Mouse (Mus musculus): ENCODE measurements around the gene Prkg1. TPM values are rescaled to one million over a fixed set of nuclear protein-coding genes. Genes with fewer than 3 reads are reported as not detected.

Gene Prkg1
- polyA plus RNA-seq, 1 experiment from 2014 or later = 8.1 TPM

GRCm38 (mm10) chr19:31658751-31659397 is 106.0 kb downstream of the Prkg1 start:
- no peaks in the 10 kb centered on the region for H3K36me3 ChIP-seq
- H3K9me3 ChIP-seq (replicated peaks) = no peaks in the 10 kb centered on the region
- no peak overlapping the region for H3K9ac ChIP-seq (replicated peaks)
- H3K27ac ChIP-seq (replicated peaks) = peak overlapping the region; percentile 33; the same call in 1 of the 2 replicates
- peaks cover 20% of the 10 kb centered on the region for H3K4me1 ChIP-seq
- ATAC-seq (ENCODE audit: low FRiP score) = no peak
- no peak overlapping the region for H3K4me2 ChIP-seq
- H3K27me3 ChIP-seq (replicated peaks) = no peaks in the 10 kb centered on the region
- 85% methylated on average over 1 of the region's 1 CpGs for WGBS
- no peak overlapping the region for H3K4me3 ChIP-seq (replicated peaks)

GRCm38 (mm10) chr19:31656256-31656655 is 108.6 kb downstream of the Prkg1 start:
- Histone ChIP-seq H3K4me1 (peaks cover 16% of the 10 kb centered on the region), H3K27me3 (replicated peaks) (no peaks in the 10 kb centered on the region), H3K36me3 (no peaks in the 10 kb centered on the region), H3K9ac (replicated peaks) (no peak overlapping the region), H3K4me2 (no peak overlapping the region), H3K9me3 (replicated peaks) (no peaks in the 10 kb centered on the region), H3K27ac (replicated peaks) (no peak overlapping the region), H3K4me3 (replicated peaks) (no peak overlapping the region)
- WGBS = 80% methylated on average over 7 of the region's 7 CpGs
- no peak for ATAC-seq (ENCODE audit: low FRiP score)

DNA sequence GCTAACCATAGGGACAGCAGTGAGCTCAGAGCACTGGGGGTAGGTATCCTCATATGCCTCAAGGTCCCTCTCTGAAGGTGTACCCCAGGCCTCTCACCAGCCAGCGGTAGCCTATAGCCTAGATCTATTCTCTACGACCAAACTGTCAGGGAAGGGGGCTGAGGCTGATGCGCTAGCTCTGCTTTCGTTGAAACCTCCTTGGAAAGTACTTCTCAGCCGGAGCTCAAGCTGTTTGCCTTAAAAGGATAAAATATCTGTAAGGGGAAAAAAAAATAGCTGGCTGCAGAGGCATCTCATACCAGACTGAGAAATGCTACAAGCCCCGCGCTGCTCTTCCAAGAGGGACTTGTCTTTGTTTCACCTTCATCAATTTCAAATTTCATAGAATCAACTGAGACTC is 109.0 kb downstream of the Prkg1 start:
- no peak for ATAC-seq (ENCODE audit: low FRiP score)
- no peak overlapping the region for H3K9ac ChIP-seq (replicated peaks)
- H3K36me3 ChIP-seq = no peaks in the 10 kb centered on the region
- no peak overlapping the region for H3K4me3 ChIP-seq (replicated peaks)
- H3K9me3 ChIP-seq (replicated peaks) = no peaks in the 10 kb centered on the region
- WGBS = 78% methylated on average over 7 of the region's 7 CpGs
- no peaks in the 10 kb centered on the region for H3K27me3 ChIP-seq (replicated peaks)
- no peak overlapping the region for H3K27ac ChIP-seq (replicated peaks)
- H3K4me2 ChIP-seq = no peak overlapping the region
- H3K4me1 ChIP-seq = peaks cover 16% of the 10 kb centered on the region

DNA sequence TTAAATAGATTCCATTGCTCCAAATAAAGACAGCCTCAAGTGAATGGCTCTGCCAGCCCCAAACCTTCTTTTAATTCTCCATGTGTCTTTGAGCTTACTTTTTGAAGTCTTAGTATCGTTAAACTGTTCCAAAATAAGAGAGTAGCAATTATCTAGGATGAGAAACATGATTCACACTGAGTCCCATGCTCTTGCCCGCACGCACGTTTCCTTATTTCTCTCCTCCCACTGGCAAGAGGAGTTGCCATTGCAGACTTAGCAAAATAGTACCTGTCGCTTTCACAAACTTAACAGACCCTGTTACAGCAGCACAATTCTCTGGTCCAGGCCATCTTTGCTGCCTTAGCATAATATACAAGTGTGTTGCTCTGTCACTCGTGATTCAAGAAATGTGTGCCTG is 110.8 kb downstream of the Prkg1 start:
- Histone ChIP-seq H3K9ac (replicated peaks) (no peak overlapping the region), H3K4me1 (peaks cover 4% of the 10 kb centered on the region), H3K36me3 (no peaks in the 10 kb centered on the region), H3K4me3 (replicated peaks) (no peak overlapping the region), H3K27ac (replicated peaks) (no peak overlapping the region), H3K9me3 (replicated peaks) (no peaks in the 10 kb centered on the region), H3K27me3 (replicated peaks) (no peaks in the 10 kb centered on the region), H3K4me2 (no peak overlapping the region)
- 90% methylated on average over 6 of the region's 6 CpGs for WGBS
- no peak for ATAC-seq (ENCODE audit: low FRiP score)

DNA sequence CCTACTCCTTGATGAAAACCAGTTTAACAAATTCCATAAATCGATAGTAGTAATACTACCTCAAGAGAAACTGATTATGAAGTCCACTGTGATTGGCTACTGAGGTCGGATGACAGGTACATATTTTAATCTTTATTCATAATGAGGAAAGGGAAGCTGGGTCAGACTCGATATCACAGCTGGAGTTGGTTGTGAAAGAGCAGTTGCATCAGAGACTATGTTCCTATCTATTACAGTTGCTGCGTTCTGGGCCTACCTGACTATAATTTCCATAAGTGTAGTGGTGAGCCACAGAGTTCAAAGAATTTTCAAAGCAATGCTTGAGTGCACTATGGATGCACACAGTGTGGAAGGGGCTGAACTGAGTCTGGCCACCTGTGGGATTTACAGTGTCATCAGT is 114.4 kb downstream of the Prkg1 start:
- Histone ChIP-seq H3K4me1 (no peaks in the 10 kb centered on the region), H3K27ac (replicated peaks) (no peak overlapping the region), H3K36me3 (no peaks in the 10 kb centered on the region), H3K27me3 (replicated peaks) (no peaks in the 10 kb centered on the region), H3K4me3 (replicated peaks) (no peak overlapping the region), H3K4me2 (no peak overlapping the region), H3K9ac (replicated peaks) (no peak overlapping the region), H3K9me3 (replicated peaks) (no peaks in the 10 kb centered on the region)
- ATAC-seq (ENCODE audit: low FRiP score) = no peak
- 90% methylated on average over 4 of the region's 4 CpGs for WGBS

DNA sequence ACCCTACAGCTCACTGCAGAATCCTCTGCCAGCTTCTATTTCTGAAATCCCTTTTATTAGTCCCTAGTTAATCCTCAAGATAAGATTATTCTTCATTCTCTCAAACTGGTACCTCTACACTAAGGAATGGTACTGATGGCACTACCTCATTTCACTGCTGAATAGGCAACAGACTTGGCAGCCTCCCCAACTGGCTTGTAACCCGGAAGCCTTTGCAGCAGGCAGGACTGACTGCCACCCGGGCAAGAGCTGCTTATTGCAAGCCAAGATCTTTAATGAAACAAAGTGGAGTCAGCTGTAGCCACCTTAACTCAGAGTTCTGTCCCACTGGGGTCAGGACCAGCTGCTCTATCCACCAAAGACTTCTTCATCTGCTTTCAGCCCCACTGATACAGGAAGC is 117.3 kb downstream of the Prkg1 start:
- Histone ChIP-seq H3K9me3 (replicated peaks) (no peaks in the 10 kb centered on the region), H3K4me3 (replicated peaks) (no peak overlapping the region), H3K9ac (replicated peaks) (no peak overlapping the region), H3K4me1 (no peaks in the 10 kb centered on the region), H3K4me2 (no peak overlapping the region), H3K27me3 (replicated peaks) (no peaks in the 10 kb centered on the region), H3K27ac (replicated peaks) (no peak overlapping the region), H3K36me3 (no peaks in the 10 kb centered on the region)
- WGBS = 50% methylated on average over 2 of the region's 2 CpGs
- ATAC-seq (ENCODE audit: low FRiP score) = no peak

GRCm38 (mm10) chr19:31630899-31631869 is 133.6 kb downstream of the Prkg1 start:
- no peaks in the 10 kb centered on the region for H3K9me3 ChIP-seq (replicated peaks)
- no peak overlapping the region for H3K27ac ChIP-seq (replicated peaks)
- no peak overlapping the region for H3K4me2 ChIP-seq
- no peak for ATAC-seq (ENCODE audit: low FRiP score)
- no peaks in the 10 kb centered on the region for H3K36me3 ChIP-seq
- H3K27me3 ChIP-seq (replicated peaks) = no peaks in the 10 kb centered on the region
- 0 out of 2 replicates have a peak, but pooled peaks cover 3% of the 10 kb centered on the region for H3K4me1 ChIP-seq
- 39% methylated on average over 8 of the region's 8 CpGs for WGBS
- H3K4me3 ChIP-seq (replicated peaks) = no peak overlapping the region
- no peak overlapping the region for H3K9ac ChIP-seq (replicated peaks)

- H3K27ac ChIP-seq (replicated peaks) = no peak overlapping the region
- no peak for ATAC-seq (ENCODE audit: low FRiP score)
- no peaks in the 10 kb centered on the region for H3K27me3 ChIP-seq (replicated peaks)
- H3K36me3 ChIP-seq = no peaks in the 10 kb centered on the region
- H3K9ac ChIP-seq (replicated peaks) = no peak overlapping the region
- no peaks in the 10 kb centered on the region for H3K4me1 ChIP-seq
- WGBS = 92% methylated on average over 1 of the region's 1 CpGs
- H3K4me3 ChIP-seq (replicated peaks) = no peak overlapping the region
- H3K9me3 ChIP-seq (replicated peaks) = no peaks in the 10 kb centered on the region
- no peak overlapping the region for H3K4me2 ChIP-seq
These were observed 143.1 kb downstream of the Prkg1 start for GRCm38 (mm10) chr19:31621716-31622115.

DNA sequence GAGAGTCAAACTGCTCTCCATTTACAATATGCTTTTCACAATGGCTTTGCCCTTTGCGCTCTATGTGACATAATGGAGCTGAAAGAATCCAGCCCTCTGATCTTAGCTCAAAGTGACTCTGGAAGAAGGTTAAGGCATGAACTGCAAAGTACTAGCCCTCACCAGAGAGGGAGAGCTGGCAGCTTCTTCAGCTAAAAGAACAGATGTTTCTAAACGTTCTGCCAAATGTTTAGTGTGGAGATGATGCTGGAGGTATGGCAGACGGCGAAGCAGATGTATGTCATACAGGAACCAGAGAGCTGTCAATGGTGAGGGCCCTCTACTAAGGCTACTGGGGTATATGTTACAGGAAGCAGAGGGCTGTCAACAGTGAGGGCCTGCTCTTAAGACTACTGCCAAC is 148.0 kb downstream of the Prkg1 start:
- Histone ChIP-seq H3K4me3 (replicated peaks) (no peak overlapping the region), H3K27ac (replicated peaks) (no peak overlapping the region), H3K4me1 (no peaks in the 10 kb centered on the region), H3K4me2 (no peak overlapping the region), H3K27me3 (replicated peaks) (no peaks in the 10 kb centered on the region), H3K36me3 (no peaks in the 10 kb centered on the region), H3K9ac (replicated peaks) (no peak overlapping the region), H3K9me3 (replicated peaks) (no peaks in the 10 kb centered on the region)
- 81% methylated on average over 4 of the region's 4 CpGs for WGBS
- no peak for ATAC-seq (ENCODE audit: low FRiP score)

GRCm38 (mm10) chr19:31616159-31616558 is 148.7 kb downstream of the Prkg1 start:
- Histone ChIP-seq H3K4me1 (no peaks in the 10 kb centered on the region), H3K4me3 (replicated peaks) (no peak overlapping the region), H3K27me3 (replicated peaks) (no peaks in the 10 kb centered on the region), H3K9me3 (replicated peaks) (no peaks in the 10 kb centered on the region), H3K36me3 (no peaks in the 10 kb centered on the region), H3K27ac (replicated peaks) (no peak overlapping the region), H3K9ac (replicated peaks) (no peak overlapping the region), H3K4me2 (no peak overlapping the region)
- no peak for ATAC-seq (ENCODE audit: low FRiP score)
- WGBS = 58% methylated on average over 4 of the region's 4 CpGs

DNA sequence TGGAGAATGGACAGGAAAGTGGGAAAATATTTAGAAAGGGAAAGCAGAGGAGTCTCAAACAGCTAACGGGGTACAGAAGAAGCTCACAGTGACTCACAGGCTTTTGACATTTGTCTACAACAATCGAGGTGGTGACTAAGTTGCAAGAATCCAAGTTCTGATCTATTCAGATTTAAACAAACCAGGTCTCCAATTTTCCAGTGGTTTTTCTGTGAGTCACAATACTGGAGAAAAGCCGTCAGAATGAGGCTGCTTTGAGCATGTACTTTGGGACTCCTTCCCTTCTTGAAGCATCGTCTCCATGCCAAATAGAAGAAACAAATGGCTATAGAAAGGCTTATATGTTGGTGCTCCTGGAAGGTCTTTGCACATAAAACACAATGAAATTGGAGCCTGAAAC is 151.7 kb downstream of the Prkg1 start:
- Histone ChIP-seq H3K9me3 (replicated peaks) (no peaks in the 10 kb centered on the region), H3K4me1 (no peaks in the 10 kb centered on the region), H3K27ac (replicated peaks) (no peak overlapping the region), H3K4me3 (replicated peaks) (no peak overlapping the region), H3K27me3 (replicated peaks) (no peaks in the 10 kb centered on the region), H3K4me2 (no peak overlapping the region), H3K9ac (replicated peaks) (no peak overlapping the region), H3K36me3 (no peaks in the 10 kb centered on the region)
- no peak for ATAC-seq (ENCODE audit: low FRiP score)
- WGBS = 84% methylated on average over 4 of the region's 4 CpGs

DNA sequence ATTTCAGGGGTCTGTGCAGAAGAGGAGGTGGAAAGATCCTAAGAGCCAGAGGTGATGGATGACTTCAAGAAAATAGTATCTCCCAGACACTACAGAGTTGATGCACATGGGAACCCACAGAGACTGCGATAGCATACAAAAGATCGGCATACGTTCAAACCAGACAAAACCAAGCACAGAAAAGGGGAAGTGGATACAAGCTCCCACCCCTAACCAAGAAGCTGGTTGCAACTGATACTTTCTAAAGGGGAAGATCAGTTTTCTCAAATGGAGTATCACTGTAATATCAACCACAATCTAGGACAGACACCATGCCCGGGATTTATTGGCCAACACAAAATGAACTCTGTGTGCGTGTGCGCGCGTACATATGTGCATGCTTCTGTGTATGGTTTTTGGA is 162.3 kb downstream of the Prkg1 start:
- no peaks in the 10 kb centered on the region for H3K4me1 ChIP-seq
- H3K9ac ChIP-seq (replicated peaks) = no peak overlapping the region
- WGBS = 97% methylated on average over 8 of the region's 8 CpGs
- H3K4me2 ChIP-seq = no peak overlapping the region
- H3K4me3 ChIP-seq (replicated peaks) = no peak overlapping the region
- ATAC-seq (ENCODE audit: low FRiP score) = no peak
- H3K27ac ChIP-seq (replicated peaks) = no peak overlapping the region
- no peaks in the 10 kb centered on the region for H3K27me3 ChIP-seq (replicated peaks)
- H3K9me3 ChIP-seq (replicated peaks) = no peaks in the 10 kb centered on the region
- H3K36me3 ChIP-seq = no peaks in the 10 kb centered on the region
